19 mouse cellular contexts compared by ENCODE assay signal in genomic region chr8:121932668-121933520, GRCm38 (mm10). TPM values are rescaled to one million over a fixed set of nuclear protein-coding genes. Genes with fewer than 3 reads are reported as not detected.
DNase-seq lines count a peak whose midpoint lies in the region; TF ChIP-seq lines count a peak whose summit lies in the region.
"Had no signal": no experiment of that assay in that cellular context is flagged by ENCODE, and none has a peak within 500 bp of the region (broad histone marks: within the 10 kb centered on the region; RNA-seq: fewer than 3 reads in every experiment).

No protein-coding gene starts in this region.

- TF ChIP-seq CTCF in layer of hippocampus, adult 2 months (conservative IDR thresholded peaks at IDR 0.05): peak; percentile 65
- TF ChIP-seq CTCF in testis, adult 2 months (IDR thresholded peaks at IDR 0.05; ENCODE audit: control insufficient read depth, insufficient read depth, insufficient replicate concordance, low read depth, low read length): no peak

- 90% methylated on average over 14 of the region's 14 CpGs for WGBS in limb, embryonic 10.5 days

- peak overlapping the region; percentile 81 for H3K27ac ChIP-seq in layer of hippocampus, adult 2 months
- peak overlapping the region; percentile 26; the same call in 1 of the 2 replicates for H3K27ac ChIP-seq in testis, adult 2 months (ENCODE audit: control insufficient read depth, insufficient read depth, low read depth, low read length)
- no peak overlapping the region for H3K27ac ChIP-seq in limb, embryonic 10.5 days
- H3K27ac ChIP-seq: lung, embryonic 15.5 days had no signal

- H3K27me3 ChIP-seq in testis, adult 2 months (ENCODE audit: control insufficient read depth, insufficient read depth, low read length): no peaks in the 10 kb centered on the region
- no peaks in the 10 kb centered on the region for H3K27me3 ChIP-seq in limb, embryonic 10.5 days (ENCODE audit: low read depth, poor library complexity, severe bottlenecking)
- H3K27me3 ChIP-seq: lung, embryonic 15.5 days had no signal

- no peak for TF ChIP-seq POLR2A in testis, adult 2 months (IDR thresholded peaks at IDR 0.05; ENCODE audit: control insufficient read depth, low read depth, low read length)

- H3K4me1 ChIP-seq in testis, adult 2 months (ENCODE audit: control insufficient read depth, insufficient read depth, low read length): peaks cover 8% of the 10 kb centered on the region
- H3K4me1 ChIP-seq in limb, embryonic 10.5 days: peaks cover 7% of the 10 kb centered on the region; the same call in 1 of the 2 replicates

- DNase-seq in adrenal gland, adult 2 months: peak; percentile 65
- no peak for DNase-seq in adrenal gland, adult 8-10 months
- no peak for DNase-seq in layer of hippocampus, adult 2 months (ENCODE audit: low spot score in 2 of 2)
- no peak for DNase-seq in layer of hippocampus, adult 11-12 months (ENCODE audit: low spot score)
- DNase-seq in testis, postnatal 14 days (ENCODE audit: low spot score): no peak
- no peak for DNase-seq in spleen, adult 12 weeks (ENCODE audit: low spot score)
- no peak for DNase-seq in limb, embryonic 10.5 days (ENCODE audit: low spot score)
- DNase-seq: cerebellum, postnatal 10 days; kidney, postnatal 14 days; thymus, postnatal 4 days had no signal

- H3K9me3 ChIP-seq in limb, embryonic 10.5 days (replicated peaks): no peaks in the 10 kb centered on the region
- H3K9me3 ChIP-seq: lung, embryonic 15.5 days had no signal

- H3K4me3 ChIP-seq in layer of hippocampus, adult 2 months: no peak overlapping the region
- H3K4me3 ChIP-seq in testis, adult 2 months (ENCODE audit: control insufficient read depth, low read depth, low read length): no peak overlapping the region
- H3K4me3 ChIP-seq in limb, embryonic 10.5 days: no peak overlapping the region
- H3K4me3 ChIP-seq: erythroblast, embryonic 14.5 days; lung, embryonic 15.5 days had no signal

- no peaks in the 10 kb centered on the region for H3K36me3 ChIP-seq in testis, adult 2 months (ENCODE audit: control insufficient read depth, insufficient read depth, low read length)
- no peaks in the 10 kb centered on the region for H3K36me3 ChIP-seq in limb, embryonic 10.5 days
- H3K36me3 ChIP-seq: lung, embryonic 15.5 days had no signal

RNA-seq across cellular contexts. Expression of gene Car5a, which starts 11.8 kb away (rescaled TPM):
- total RNA-seq in adrenal gland, adult 2 months (2021): under 1 TPM in 1 of 2 experiments, not detected in 1; 0.69 TPM
- polyA plus RNA-seq in adrenal gland, adult 2 months (2012; rRNA removed): 0.12 TPM in 1 of 2 replicates, not detected in the other
- total RNA-seq in adrenal gland, adult 8-10 months (2022): not detected
- total RNA-seq in layer of hippocampus, adult 2 months (2021): not detected
- polyA plus RNA-seq in testis, adult 2 months (2012; rRNA removed): not detected in 2 replicates
- polyA plus RNA-seq in limb, embryonic 10.5 days (2016; fragmentation: Nextera tagmentation; extraction: Ambion mirVana): 0.20 TPM in 1 of 2 replicates, not detected in the other
- total RNA-seq: heart, adult 18-20 months; layer of hippocampus, postnatal 25 days had no signal
- polyA plus RNA-seq: heart, embryonic 16.5 days; inflammation-experienced regulatory T-cells, adult 6 months; limb, embryonic 11.5 days; lung, embryonic 15.5 days; stomach, embryonic 14.5 days had no signal

RNA-seq across cellular contexts. Expression of gene Banp, which starts 16.7 kb away (rescaled TPM):
- 10 to 100 TPM; 16.3 to 52.3 TPM for total RNA-seq in adrenal gland, adult 2 months (2021)
- polyA plus RNA-seq in adrenal gland, adult 2 months (2012; rRNA removed): 72.5 and 72.6 TPM in 2 replicates
- total RNA-seq in adrenal gland, adult 8-10 months (2022): 10 to 100 TPM; 16.5 to 40.8 (median 27.9) TPM
- 10 to 100 TPM; 32.7 to 61.0 TPM for total RNA-seq in layer of hippocampus, adult 2 months (2021)
- 15.6 and 18.6 TPM in 2 replicates for polyA plus RNA-seq in testis, adult 2 months (2012; rRNA removed)
- polyA plus RNA-seq in limb, embryonic 10.5 days (2016; fragmentation: Nextera tagmentation; extraction: Ambion mirVana): 55.4 and 60.0 TPM in 2 replicates

RNA-seq across cellular contexts. Expression of gene Slc7a5, which starts 25.4 kb away (rescaled TPM):
- total RNA-seq in adrenal gland, adult 2 months (2021): 10 to 100 TPM; 38.9 to 46.4 TPM
- 93.9 and 97.5 TPM in 2 replicates for polyA plus RNA-seq in adrenal gland, adult 2 months (2012; rRNA removed)
- total RNA-seq in adrenal gland, adult 8-10 months (2022): 10 to 100 TPM; 51.8 to 96.5 (median 70.3) TPM
- 10 to 100 TPM; 66.5 to 68.7 TPM for total RNA-seq in layer of hippocampus, adult 2 months (2021)
- polyA plus RNA-seq in testis, adult 2 months (2012; rRNA removed): 84.9 and 104 TPM in 2 replicates
- 16.8 and 19.3 TPM in 2 replicates for polyA plus RNA-seq in limb, embryonic 10.5 days (2016; fragmentation: Nextera tagmentation; extraction: Ambion mirVana)
